Mouse (Mus musculus) liver, adult (tissue): ENCODE measurements around the gene Klhl35.

Source experiments
- GATA4 ChIP-seq: IDR thresholded peaks from 2 replicates; pipeline ENCODE4 v1.6.1; 2014; ENCODE audit warnings: mild to moderate bottlenecking, low read length; ENCODE audit not compliant: insufficient replicate concordance

The Klhl35 gene

DNA sequence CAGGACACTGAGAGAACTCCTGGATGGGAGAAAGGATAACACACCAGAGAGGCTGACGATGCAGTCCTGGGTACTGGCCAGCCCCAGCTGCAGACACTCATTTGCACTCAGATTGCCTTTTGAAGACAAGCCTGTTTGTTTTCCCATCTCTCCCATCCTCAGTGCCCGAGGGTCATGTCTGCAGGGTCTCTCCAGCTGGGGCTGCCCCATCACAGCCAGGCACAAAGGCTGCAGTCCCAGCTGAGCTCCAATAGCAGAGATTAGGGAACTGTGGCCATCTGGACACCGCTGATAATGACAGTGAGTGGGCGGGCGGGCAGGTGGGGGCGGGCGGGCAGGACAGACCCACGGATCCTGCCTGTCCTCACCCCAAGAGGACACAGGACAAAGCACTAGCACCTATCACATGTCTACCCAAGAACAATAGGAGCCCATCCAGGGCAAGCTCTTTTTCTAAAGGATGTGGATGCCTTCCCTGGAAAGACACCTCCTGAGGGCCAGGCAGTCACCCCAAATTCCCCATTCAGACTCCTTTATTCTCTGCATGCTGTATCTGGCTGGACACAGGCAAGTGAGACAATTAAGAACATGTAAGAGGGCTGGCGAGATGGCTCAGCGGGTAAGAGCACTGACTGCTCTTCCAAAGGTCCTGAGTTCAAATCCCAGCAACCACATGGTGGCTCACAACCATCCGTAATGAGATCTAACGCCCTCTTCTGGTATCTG lies 9.2 kb downstream of the Klhl35 start:
- no peak for TF ChIP-seq GATA4

DNA sequence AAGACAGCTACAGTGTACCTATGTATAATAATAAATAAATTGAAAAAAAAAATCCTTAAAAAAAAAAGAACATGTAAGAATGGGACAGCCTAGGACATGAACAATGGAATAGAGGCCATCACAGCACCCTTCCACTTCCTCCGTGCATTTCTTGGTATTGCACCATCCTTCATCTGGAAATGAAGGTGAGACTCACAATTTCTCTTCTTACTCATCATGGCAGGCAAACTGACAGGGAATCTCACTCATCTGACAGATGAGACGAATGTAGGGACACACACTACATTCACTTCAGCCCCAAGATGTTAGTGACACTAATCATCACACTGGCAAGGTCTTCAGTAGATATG lies 9.7 kb downstream of the Klhl35 start:
- TF ChIP-seq GATA4, result no peak

DNA sequence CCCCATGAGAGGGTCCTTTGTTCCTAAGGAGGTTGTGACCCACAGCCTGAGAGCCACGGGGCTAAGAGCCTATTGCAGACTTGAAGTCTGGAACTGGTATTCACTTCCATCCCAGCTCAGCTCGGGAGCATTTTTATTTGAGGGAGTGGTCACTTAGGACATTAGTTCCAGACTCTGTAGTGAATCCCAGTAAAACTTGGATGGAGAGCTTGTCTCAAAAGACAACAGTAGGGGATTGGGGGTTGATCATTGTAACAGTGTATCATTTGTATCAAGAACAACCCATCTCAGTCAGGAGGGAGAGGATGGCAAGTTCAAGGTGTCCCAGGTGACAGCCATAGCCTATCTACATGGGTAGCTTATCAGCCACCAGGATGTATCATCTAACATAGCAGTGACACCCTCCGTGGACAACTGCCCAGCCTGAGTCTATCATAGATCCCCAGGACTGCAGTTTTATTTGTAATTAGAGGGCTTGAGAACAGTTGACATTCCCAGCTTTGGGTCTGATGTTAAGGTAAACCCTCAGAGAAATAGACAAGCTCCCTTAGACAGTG lies 10.8 kb downstream of the Klhl35 start:
- TF ChIP-seq GATA4, result no peak

DNA sequence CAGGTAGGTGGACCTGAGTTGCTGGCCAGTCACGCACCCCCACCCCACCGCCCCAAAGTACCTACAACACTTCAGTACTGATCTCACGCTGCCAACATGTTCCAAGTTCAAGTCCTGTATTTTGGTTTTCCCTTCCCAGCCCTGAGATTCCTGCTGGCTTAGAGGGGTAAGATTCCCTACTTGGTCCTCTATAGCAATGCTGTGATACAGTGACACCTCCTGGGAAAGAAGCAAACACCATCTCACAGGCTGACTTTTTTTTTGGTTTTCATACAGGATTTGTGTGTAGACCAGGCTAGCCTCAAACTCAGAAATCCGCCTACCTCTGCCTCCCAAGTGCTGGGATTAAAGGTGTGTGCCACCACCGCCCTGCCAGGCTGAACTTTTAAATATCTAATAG lies 11.4 kb downstream of the Klhl35 start:
- no peak for TF ChIP-seq GATA4

DNA sequence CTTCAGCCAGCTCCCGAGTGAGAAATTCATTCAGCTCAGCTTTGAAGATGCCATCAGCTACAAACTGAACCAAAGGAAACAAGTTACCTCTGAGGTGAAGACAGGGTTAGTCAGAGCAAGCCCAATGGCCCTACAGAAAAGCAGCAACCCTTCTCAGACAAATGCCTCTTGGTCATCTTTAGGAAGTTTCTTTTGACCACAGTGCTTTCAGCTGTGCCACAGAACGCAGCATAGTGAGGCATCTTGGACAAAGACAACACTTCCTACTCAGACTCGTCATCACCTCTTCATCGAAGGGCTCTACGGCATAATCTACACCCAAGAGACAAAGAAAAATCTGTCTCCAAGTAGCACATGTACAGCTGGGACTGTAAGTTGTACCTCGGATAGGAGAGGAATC lies 16.8 kb downstream of the Klhl35 start:
- no peak for TF ChIP-seq GATA4

DNA sequence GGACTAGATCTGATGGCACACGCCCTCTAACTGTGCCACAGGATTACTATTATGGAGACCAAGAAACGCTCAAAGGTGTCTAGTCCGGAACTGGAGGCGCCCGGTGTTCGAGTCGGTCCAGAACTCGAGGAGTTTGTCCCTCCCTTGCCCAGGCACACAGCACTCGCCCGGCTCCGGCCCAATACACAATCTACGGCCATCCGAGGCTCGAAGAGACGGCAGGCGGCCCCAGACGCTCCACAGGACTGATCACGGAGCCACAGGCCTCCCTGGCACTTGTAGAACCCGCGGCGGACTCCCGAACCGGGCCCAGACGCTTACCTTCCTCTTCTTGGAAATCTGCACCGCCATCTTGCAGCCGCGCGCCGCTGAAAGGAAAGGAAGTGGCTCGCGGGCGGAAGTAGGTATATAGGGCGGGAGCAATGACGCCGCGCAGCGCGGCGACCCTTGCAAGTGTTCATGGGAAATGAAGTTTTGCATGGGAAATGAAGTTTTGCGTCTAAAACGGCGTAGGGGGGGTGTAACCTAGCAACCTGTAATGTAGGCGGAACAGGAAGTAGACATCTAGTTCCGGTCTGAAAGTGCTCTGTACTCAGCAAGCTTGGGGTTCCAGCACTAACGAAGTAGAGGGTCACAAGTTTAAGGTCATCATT lies 17.6 kb downstream of the Klhl35 start, which contains the start of gene Rps3:
Gene Rps3, minus strand, starts transcription at position 468 of the 653 bp plus-strand sequence.
- TF ChIP-seq GATA4, result peak; percentile 61; the same call in 1 of the 2 replicates

DNA sequence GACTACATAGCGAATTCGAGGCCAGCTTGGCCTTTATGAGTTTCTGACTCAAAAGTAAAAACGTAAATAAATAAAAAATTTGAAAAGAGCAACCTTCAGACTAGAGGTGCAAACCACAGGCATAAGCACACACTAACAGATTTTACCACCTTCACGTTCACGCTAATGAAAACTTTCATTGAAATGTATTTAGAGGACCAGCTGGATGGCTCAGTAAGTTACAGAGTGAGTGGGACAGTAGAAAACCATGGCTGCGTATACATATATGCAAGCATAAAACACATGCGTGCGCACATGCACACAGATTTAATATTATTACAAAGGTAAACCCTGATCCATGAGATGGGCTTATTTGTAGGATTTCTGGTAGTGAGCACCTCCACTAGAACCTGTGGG lies 18.1 kb downstream of the Klhl35 start:
- no peak for TF ChIP-seq GATA4

DNA sequence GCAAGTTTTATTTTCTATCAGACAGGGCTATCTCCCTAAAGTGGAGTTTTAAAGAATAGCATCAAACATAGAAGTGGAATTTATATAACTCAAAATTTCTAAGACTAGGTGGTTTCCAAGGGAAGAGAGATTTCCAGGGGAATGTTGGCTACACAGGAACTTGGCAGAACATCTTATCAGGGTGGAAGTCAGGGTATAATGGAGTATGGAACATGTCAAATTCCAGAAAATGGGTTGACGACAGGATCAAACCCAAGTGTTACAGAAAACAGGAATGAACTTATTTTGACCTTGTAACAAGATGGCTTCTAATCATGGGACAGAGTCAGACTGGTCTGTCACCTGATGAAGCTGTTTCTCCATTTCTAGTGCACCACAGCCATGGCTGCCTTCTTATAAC lies 18.9 kb downstream of the Klhl35 start:
- TF ChIP-seq GATA4, result peak; percentile 60; the same call in 1 of the 2 replicates

DNA sequence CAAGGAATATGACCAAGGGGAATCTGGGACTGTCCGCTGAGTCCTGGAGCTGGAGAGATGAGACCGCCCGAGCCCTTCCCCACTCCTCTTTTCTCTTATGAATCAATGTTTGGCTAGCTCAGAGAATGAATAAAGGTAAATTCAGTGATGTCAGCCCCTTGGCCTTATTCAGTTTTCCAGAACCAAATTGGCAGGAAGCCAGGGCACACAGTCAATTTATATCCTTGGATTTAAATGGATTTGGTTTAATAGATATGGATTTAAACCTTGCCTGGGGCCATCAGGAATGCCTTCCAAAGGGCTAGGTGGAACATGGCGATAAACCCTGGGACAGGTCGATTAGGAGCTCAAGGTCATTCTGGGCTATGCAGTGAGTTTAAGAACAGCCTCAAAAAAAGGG lies 23.9 kb downstream of the Klhl35 start:
- no peak for TF ChIP-seq GATA4

DNA sequence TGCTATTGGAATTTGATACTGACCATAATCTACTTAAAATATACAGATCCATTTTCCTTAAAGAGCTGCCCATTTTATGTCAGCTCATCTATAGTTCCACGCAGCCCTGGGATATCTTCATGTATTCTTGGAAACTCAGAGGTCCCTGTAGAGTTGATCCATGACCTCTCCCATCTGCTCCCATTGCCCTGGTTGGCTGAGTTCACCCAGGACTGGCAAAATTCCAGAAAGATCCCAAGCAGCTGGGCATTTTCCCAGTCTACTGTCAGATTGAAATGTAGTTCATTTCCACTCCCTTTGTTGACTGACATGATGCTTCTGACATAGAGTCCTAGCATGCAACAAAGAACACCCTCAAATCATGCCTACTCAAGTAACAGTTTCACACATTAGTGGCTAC lies 33.3 kb downstream of the Klhl35 start:
- TF ChIP-seq GATA4, result no peak

DNA sequence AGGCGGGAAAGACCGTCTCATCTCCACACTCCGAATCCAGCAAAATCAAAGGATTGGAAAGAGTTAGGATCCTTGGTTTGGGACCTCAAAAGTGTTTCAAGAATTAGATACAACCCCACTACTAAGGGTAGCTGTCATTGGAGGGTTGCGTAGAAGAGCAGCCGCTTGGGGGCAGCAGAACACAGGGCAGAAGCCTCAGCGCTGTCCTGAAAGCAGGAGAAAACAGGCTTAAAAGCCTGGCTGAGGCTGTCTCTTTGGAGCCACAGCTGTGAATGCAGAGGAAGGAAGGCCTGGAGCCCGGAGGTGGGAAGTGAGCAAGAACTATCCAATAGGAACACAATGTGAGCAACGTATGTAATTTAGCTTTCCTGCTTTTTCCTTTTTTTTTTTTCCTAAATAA lies 34.4 kb downstream of the Klhl35 start:
- TF ChIP-seq GATA4, result no peak

DNA sequence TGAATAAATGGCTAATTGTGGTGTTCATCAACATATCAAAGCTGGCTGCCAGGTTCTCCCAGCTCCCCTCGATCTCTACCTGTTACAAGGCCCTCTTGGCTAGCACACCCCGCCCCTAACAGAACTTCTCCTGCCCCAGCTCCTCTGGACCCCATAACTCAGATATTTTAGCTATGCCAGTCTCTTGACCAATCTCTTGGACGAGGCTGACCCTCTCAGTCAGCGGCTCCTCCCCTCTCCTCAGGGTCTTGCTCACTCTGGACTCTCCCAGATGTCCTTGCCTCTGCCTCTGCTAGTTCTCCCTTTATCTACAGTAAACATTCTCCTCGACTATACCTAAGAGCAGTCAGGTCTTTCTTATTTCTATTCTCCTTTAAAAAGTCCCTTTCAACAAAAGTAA lies 34.9 kb downstream of the Klhl35 start:
- TF ChIP-seq GATA4, result no peak

DNA sequence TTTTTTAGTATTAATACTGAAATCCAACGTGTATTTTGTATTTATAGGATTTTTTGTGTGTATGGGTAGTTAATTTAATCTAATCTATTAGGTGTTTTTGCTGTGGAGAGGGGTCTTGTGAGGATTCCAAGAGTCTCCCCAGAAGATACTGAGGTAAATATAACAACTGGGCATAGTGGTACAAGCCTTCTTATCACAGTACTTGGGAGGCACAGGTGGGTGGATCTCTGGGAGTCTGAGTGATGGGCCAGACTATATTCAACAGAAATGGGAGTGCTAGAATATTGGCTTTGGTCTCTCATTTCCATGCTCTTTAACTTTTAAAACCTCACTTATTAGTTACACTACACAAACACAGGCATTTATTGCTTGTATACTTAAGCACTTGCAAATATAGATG lies 35.3 kb downstream of the Klhl35 start:
- no peak for TF ChIP-seq GATA4

DNA sequence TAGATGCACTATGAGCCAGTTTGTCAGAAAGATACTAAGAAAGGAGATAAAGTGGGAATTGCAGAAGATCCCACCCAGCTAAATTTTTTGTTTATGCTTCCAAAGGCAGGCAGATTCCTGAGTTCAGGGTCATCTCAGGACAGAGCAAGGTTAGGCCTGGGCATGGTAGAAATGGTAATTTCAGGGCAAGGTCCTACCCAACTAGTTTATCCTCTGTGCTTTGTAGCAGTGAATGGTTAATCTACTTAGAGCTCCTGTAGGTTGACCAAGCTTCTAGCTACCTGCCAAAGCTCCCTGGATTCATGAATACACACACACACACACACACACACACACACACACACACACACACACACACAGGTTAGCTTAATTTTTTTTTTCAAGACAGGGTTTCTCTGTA lies 38.8 kb downstream of the Klhl35 start:
- TF ChIP-seq GATA4, result no peak

DNA sequence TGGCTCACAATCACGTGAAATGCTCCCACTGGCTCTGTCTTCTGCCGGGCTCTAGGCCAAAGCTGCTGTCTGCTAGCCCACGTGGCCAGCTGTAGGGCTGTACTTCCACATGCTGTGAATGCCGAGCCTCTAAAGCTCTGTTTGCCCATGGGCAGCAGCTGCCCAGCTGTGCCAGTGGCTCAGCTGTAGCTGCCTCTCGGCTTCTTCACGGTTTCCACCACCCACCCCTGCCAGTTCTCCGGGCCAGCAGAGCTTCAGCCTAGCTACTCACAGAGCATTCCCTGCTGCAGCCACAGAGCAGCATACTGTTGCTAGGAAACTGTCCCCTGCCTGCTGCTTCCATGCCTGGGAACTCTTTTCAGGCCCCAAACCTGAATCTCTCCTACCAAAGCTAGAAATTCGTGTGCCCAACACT lies 44.3 kb downstream of the Klhl35 start:
- no peak for TF ChIP-seq GATA4

DNA sequence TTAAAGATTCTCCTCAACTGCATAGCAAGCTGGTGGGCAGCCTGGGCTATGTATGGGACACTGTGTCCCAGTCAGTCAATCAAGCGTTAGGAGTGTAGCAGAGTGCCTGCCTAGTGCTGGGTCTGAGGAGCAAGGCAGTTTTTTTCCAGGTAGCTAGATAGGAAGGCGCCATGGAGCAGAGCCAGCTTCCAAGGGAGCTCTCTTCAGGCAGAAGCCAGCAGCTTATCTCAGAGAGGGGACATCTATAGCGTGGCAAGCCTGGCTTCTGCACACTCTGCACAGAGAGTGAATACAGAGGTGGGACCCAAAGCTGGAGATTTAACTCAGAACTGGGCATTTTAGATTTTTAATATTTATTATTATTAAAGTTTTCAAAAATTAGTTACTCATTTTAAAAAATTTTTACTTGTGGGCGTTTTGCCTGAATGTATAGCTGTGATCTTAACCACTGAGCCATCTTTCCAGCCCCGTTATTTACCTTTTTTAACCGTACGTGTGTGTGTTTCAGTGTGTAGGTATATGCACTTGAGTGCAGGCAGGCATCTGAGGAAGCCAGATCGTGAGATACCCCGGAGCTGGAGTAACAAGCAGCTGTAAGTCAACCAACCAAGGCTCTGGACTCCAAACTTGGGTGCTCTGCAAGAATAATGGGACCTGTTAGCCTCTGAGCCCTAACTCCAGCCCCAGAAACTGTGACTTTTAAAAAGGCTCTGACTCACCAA lies 50.4 kb downstream of the Klhl35 start:
- TF ChIP-seq GATA4, result no peak
